Mouse (Mus musculus): ENCODE results near the gene Gemin7. TPM values are rescaled to one million over a fixed set of nuclear protein-coding genes. Genes with fewer than 3 reads are reported as not detected.

Gemin7 gene
- polyA plus RNA-seq, 2 experiments: 34.8 to 83.1 TPM

DNA sequence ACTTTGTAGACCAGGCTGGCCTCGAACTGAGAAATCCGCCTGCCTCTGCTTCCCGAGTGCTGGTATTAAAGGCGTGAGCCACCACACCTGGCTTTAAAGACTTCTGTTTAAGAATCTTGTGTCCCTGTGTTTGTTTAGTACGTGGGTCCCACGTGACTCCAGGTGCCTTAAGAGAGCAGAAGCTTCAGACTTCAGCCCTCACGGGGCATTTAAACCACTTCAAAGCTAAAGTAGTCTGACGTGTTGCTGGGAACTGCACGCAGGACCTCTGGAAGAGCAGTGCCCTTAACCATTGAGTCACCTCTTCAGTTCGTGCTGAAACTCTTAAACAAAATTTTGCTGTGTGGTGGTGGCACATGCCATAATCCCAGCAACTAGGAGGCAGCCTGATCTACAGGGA is 28.0 kb downstream of the Gemin7 start:
- TF ChIP-seq EP300 (IDR thresholded peaks at IDR 0.05; ENCODE audit: low read depth) (no peak), CTCF (IDR thresholded peaks at IDR 0.05; ENCODE audit: low read depth) (no peak)
- Histone ChIP-seq H3K27me3 (ENCODE audit: control insufficient read depth, insufficient read depth, low read length) (no peaks in the 10 kb centered on the region), H3K36me3 (replicated peaks; ENCODE audit: control insufficient read depth, insufficient read depth, low read depth) (peaks cover 13% of the 10 kb centered on the region; the same call in 1 of the 2 replicates), H3K4me3 (ENCODE audit: insufficient read depth in 1 of 2, low read depth in 2 of 2, low read length in 2 of 2) (no peak overlapping the region), H3K9me3 (ENCODE audit: control insufficient read depth, low read length) (no peaks in the 10 kb centered on the region), H3K4me2 (ENCODE audit: low read depth) (no peak overlapping the region), H3K9ac (replicated peaks) (no peak overlapping the region), H3K27ac (no peak overlapping the region), H3K4me1 (replicated peaks; ENCODE audit: control insufficient read depth in 2 of 2, insufficient read depth in 2 of 2, low read length in 1 of 2) (peaks cover 0 to 16% of the 10 kb centered on the region in 2 experiments; a peak in 3 of 4 replicates)
- no peak for ATAC-seq (ENCODE audit: insufficient read depth)
- WGBS (ENCODE audit: insufficient replicate concordance): 91% methylated on average over 10 of the region's 10 CpGs
- DNase-seq (ENCODE audit: low read depth in 3 of 3, low spot score in 3 of 3): no peak

- no peaks in the 10 kb centered on the region for H3K27me3 ChIP-seq (ENCODE audit: control insufficient read depth, insufficient read depth, low read length)
- no peak for TF ChIP-seq CTCF (IDR thresholded peaks at IDR 0.05; ENCODE audit: low read depth)
- TF ChIP-seq EP300 (IDR thresholded peaks at IDR 0.05; ENCODE audit: low read depth): no peak
- H3K4me2 ChIP-seq (ENCODE audit: low read depth): no peak overlapping the region
- no peaks in the 10 kb centered on the region; the same call in 1 of the 2 replicates for H3K36me3 ChIP-seq (replicated peaks; ENCODE audit: control insufficient read depth, insufficient read depth, low read depth)
- WGBS (ENCODE audit: insufficient replicate concordance): 79% methylated on average over 2 of the region's 2 CpGs
- no peak overlapping the region for H3K9ac ChIP-seq (replicated peaks)
- ATAC-seq (ENCODE audit: insufficient read depth) (no peak), DNase-seq (ENCODE audit: low read depth in 3 of 3, low spot score in 3 of 3) (no peak)
- H3K9me3 ChIP-seq (ENCODE audit: control insufficient read depth, low read length): no peaks in the 10 kb centered on the region
- H3K27ac ChIP-seq: no peak overlapping the region
- peaks cover 0 to 16% of the 10 kb centered on the region in 2 experiments for H3K4me1 ChIP-seq (replicated peaks; ENCODE audit: control insufficient read depth in 2 of 2, insufficient read depth in 2 of 2, low read length in 1 of 2)
- no peak overlapping the region for H3K4me3 ChIP-seq (ENCODE audit: insufficient read depth in 1 of 2, low read depth in 2 of 2, low read length in 2 of 2)
Observed at GRCm38 (mm10) chr7:19547344-19547969, 29.9 kb downstream of the Gemin7 start.

- Histone ChIP-seq H3K9me3 (ENCODE audit: control insufficient read depth, low read length) (no peaks in the 10 kb centered on the region), H3K4me3 (ENCODE audit: insufficient read depth in 1 of 2, low read depth in 2 of 2, low read length in 2 of 2) (no peak overlapping the region), H3K4me1 (replicated peaks; ENCODE audit: control insufficient read depth in 2 of 2, insufficient read depth in 2 of 2, low read length in 1 of 2) (peaks cover 0 to 11% of the 10 kb centered on the region in 2 experiments), H3K36me3 (replicated peaks; ENCODE audit: control insufficient read depth, insufficient read depth, low read depth) (no peaks in the 10 kb centered on the region; the same call in 1 of the 2 replicates), H3K27me3 (ENCODE audit: control insufficient read depth, insufficient read depth, low read length) (no peaks in the 10 kb centered on the region), H3K4me2 (ENCODE audit: low read depth) (no peak overlapping the region), H3K9ac (replicated peaks) (no peak overlapping the region), H3K27ac (no peak overlapping the region)
- no peak for DNase-seq (ENCODE audit: low read depth in 3 of 3, low spot score in 3 of 3)
- TF ChIP-seq CTCF (IDR thresholded peaks at IDR 0.05; ENCODE audit: low read depth): no peak
- TF ChIP-seq EP300 (IDR thresholded peaks at IDR 0.05; ENCODE audit: low read depth): no peak
- 74% methylated on average over 3 of the region's 3 CpGs for WGBS (ENCODE audit: insufficient replicate concordance)
- no peak for ATAC-seq (ENCODE audit: insufficient read depth)
Observed at GRCm38 (mm10) chr7:19546007-19546406, 31.4 kb downstream of the Gemin7 start.

DNA sequence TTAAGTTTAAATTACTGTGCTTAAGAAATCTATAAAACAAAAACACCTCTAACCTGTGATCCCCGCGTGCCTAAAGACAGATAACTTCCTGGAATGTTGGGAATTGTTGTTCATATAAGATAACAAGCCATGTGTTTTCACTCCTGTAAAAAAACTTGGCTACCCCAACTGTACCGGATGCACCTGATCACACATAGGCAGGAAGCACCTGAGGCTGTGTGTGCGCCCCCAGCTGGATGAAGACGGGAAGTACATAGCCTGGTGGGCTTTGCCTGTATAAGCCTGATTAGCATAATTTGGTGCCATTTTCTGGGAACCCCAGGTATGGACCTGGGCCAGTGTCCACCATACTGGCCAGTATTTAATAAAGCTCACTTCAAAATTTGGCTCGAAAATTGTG is 33.8 kb downstream of the Gemin7 start:
- Histone ChIP-seq H3K9me3 (ENCODE audit: control insufficient read depth, low read length) (no peaks in the 10 kb centered on the region), H3K4me2 (ENCODE audit: low read depth) (no peak overlapping the region), H3K36me3 (replicated peaks; ENCODE audit: control insufficient read depth, insufficient read depth, low read depth) (no peaks in the 10 kb centered on the region; the same call in none of the 2 replicates), H3K4me3 (ENCODE audit: insufficient read depth in 1 of 2, low read depth in 2 of 2, low read length in 2 of 2) (no peak overlapping the region), H3K27me3 (ENCODE audit: control insufficient read depth, insufficient read depth, low read length) (no peaks in the 10 kb centered on the region), H3K4me1 (replicated peaks; ENCODE audit: control insufficient read depth in 2 of 2, insufficient read depth in 2 of 2, low read length in 1 of 2) (peaks cover 0 to 9% of the 10 kb centered on the region in 2 experiments), H3K9ac (replicated peaks) (no peak overlapping the region), H3K27ac (no peak overlapping the region)
- ATAC-seq (ENCODE audit: insufficient read depth) (no peak), DNase-seq (ENCODE audit: low read depth in 3 of 3, low spot score in 3 of 3) (no peak)
- TF ChIP-seq EP300 (IDR thresholded peaks at IDR 0.05; ENCODE audit: low read depth) (no peak), CTCF (IDR thresholded peaks at IDR 0.05; ENCODE audit: low read depth) (peak; percentile 73)
- WGBS (ENCODE audit: insufficient replicate concordance): 45% methylated on average over 6 of the region's 6 CpGs

- WGBS (ENCODE audit: insufficient replicate concordance): 61% methylated on average over 8 of the region's 8 CpGs
- no peaks in the 10 kb centered on the region for H3K9me3 ChIP-seq (ENCODE audit: control insufficient read depth, low read length)
- no peaks in the 10 kb centered on the region; the same call in none of the 2 replicates for H3K36me3 ChIP-seq (replicated peaks; ENCODE audit: control insufficient read depth, insufficient read depth, low read depth)
- no peak overlapping the region for H3K27ac ChIP-seq
- H3K4me2 ChIP-seq (ENCODE audit: low read depth): no peak overlapping the region
- H3K9ac ChIP-seq (replicated peaks): no peak overlapping the region
- DNase-seq (ENCODE audit: low read depth in 3 of 3, low spot score in 3 of 3) (no peak), ATAC-seq (ENCODE audit: insufficient read depth) (no peak)
- TF ChIP-seq CTCF (IDR thresholded peaks at IDR 0.05; ENCODE audit: low read depth) (no peak), EP300 (IDR thresholded peaks at IDR 0.05; ENCODE audit: low read depth) (no peak)
- peaks cover 0 to 9% of the 10 kb centered on the region in 2 experiments for H3K4me1 ChIP-seq (replicated peaks; ENCODE audit: control insufficient read depth in 2 of 2, insufficient read depth in 2 of 2, low read length in 1 of 2)
- no peaks in the 10 kb centered on the region for H3K27me3 ChIP-seq (ENCODE audit: control insufficient read depth, insufficient read depth, low read length)
- no peak overlapping the region for H3K4me3 ChIP-seq (ENCODE audit: insufficient read depth in 1 of 2, low read depth in 2 of 2, low read length in 2 of 2)
Observed at GRCm38 (mm10) chr7:19542155-19542691, 35.2 kb downstream of the Gemin7 start.
